Mouse (Mus musculus) kidney, embryonic 14.5 days (tissue): ENCODE measurements around the gene Serinc2. TPM values are rescaled to one million over a fixed set of nuclear protein-coding genes. Genes with fewer than 3 reads are reported as not detected.
A peak's percentile ranks its signal among the peaks of the same experiment; 100 is the strongest.

ENCODE experiments used
- ATAC-seq: fragments of 200-750 bp; cut with Nextera tagmentation; 2 replicates; pipeline ENCODE4 v1.8.0; 2017; ENCODE audit warnings: moderate number of reproducible peaks, mild to moderate bottlenecking, moderate TSS enrichment, moderate library complexity; ENCODE audit not compliant: low FRiP score, low TSS enrichment
- H3K27ac ChIP-seq: fragments of 300-500 bp; sonication (generic); 2 replicates; pipeline ENCODE4 v1.5.1; 2014; ENCODE audit warnings: low read depth, mild to moderate bottlenecking, low read length, moderate library complexity, mixed read lengths
- H3K27me3 ChIP-seq: fragments of 300-500 bp; sonication (generic); 2 replicates; pipeline ENCODE4 v1.6.1; 2014; ENCODE audit warnings: mild to moderate bottlenecking, low read length; ENCODE audit not compliant: control insufficient read depth, insufficient read depth
- H3K36me3 ChIP-seq: fragments of 300-500 bp; sonication (generic); 2 replicates; pipeline ENCODE4 v1.6.1; 2014; ENCODE audit warnings: low read length, mixed read lengths; ENCODE audit not compliant: control insufficient read depth, insufficient read depth
- H3K4me1 ChIP-seq: fragments of 300-500 bp; sonication (generic); 2 replicates; pipeline ENCODE4 v1.6.1; 2014; ENCODE audit warnings: low read length, mixed read lengths; ENCODE audit not compliant: control insufficient read depth, insufficient read depth
- H3K4me2 ChIP-seq: fragments of 300-500 bp; sonication (generic); replicated peaks from 2 replicates; pipeline ENCODE4 v1.6.1; 2014; ENCODE audit warnings: low read depth, mild to moderate bottlenecking, low read length
- H3K4me3 ChIP-seq: fragments of 300-500 bp; sonication (generic); 2 replicates; pipeline ENCODE4 v1.5.1; 2014; ENCODE audit warnings: mild to moderate bottlenecking, low read length
- H3K9ac ChIP-seq: fragments of 300-500 bp; sonication (generic); 2 replicates; pipeline ENCODE4 v1.6.1; 2014; ENCODE audit warnings: low read depth, mild to moderate bottlenecking, low read length, moderate library complexity
- H3K9me3 ChIP-seq: fragments of 300-500 bp; sonication (generic); 2 replicates; pipeline ENCODE4 v1.6.1; 2016; ENCODE audit warnings: low read length; ENCODE audit not compliant: control insufficient read depth
- WGBS: fragments of 180-500 bp; shearing (Covaris S2); extraction: QIAGEN DNeasy Blood & Tissue Kit; methylation state at CpG from one replicate; pipeline ENCODE4 v1.1.7; 2014; 5-methylcytosine and 5-hydroxymethylcytosine counted together
- polyA plus RNA-seq: library from polyadenylated mRNA; unstranded; fragments of >200 nt; fragmentation: Nextera tagmentation; extraction: Ambion mirVana; gene quantifications from 2 replicates; pipeline ENCODE4 v1.2.1, GENCODE M21; 2014

Serinc2 gene
- polyA plus RNA-seq, 1 experiment from 2014 or later: 44.9 TPM

- no peak for ATAC-seq
- no peak overlapping the region for H3K27ac ChIP-seq
- H3K27me3 ChIP-seq: peaks cover 20% of the 10 kb centered on the region
- 27% methylated on average over 3 of the region's 3 CpGs for WGBS
- peaks cover 19% of the 10 kb centered on the region for H3K4me1 ChIP-seq
- H3K9me3 ChIP-seq: no peaks in the 10 kb centered on the region
- H3K4me2 ChIP-seq: no peak overlapping the region
- H3K9ac ChIP-seq: no peak overlapping the region
- no peak overlapping the region for H3K4me3 ChIP-seq
- no peaks in the 10 kb centered on the region for H3K36me3 ChIP-seq
Measured at GRCm38 (mm10) chr4:130304746-130305145, 25.7 kb upstream of the Serinc2 start.

GRCm38 (mm10) chr4:130302285-130302870 is 23.4 kb upstream of the Serinc2 start:
- peaks cover 4% of the 10 kb centered on the region; the same call in 1 of the 2 replicates for H3K27me3 ChIP-seq
- 54% methylated on average over 12 of the region's 12 CpGs for WGBS

GRCm38 (mm10) chr4:130299629-130300018 is 20.6 kb upstream of the Serinc2 start:
- ATAC-seq: no peak

More at GRCm38 (mm10) chr4:130302285-130302870, 23.4 kb upstream of the Serinc2 start:
- Histone ChIP-seq H3K4me2 (no peak overlapping the region), H3K4me1 (0 out of 2 replicates have a peak, but pooled peaks cover 3% of the 10 kb centered on the region), H3K9ac (no peak overlapping the region), H3K4me3 (no peak overlapping the region), H3K9me3 (no peaks in the 10 kb centered on the region), H3K36me3 (no peaks in the 10 kb centered on the region), H3K27ac (no peak overlapping the region)
- ATAC-seq: no peak

GRCm38 (mm10) chr4:130298877-130299628 is 20.0 kb upstream of the Serinc2 start:
- Histone ChIP-seq H3K4me2 (no peak overlapping the region), H3K4me3 (no peak overlapping the region), H3K36me3 (no peaks in the 10 kb centered on the region), H3K9ac (no peak overlapping the region), H3K27me3 (no peaks in the 10 kb centered on the region; the same call in 1 of the 2 replicates), H3K4me1 (no peaks in the 10 kb centered on the region), H3K9me3 (no peaks in the 10 kb centered on the region), H3K27ac (no peak overlapping the region)
- WGBS: 77% methylated on average over 11 of the region's 11 CpGs
- no peak for ATAC-seq

More at GRCm38 (mm10) chr4:130299629-130300018, 20.6 kb upstream of the Serinc2 start:
- Histone ChIP-seq H3K27ac (no peak overlapping the region), H3K36me3 (no peaks in the 10 kb centered on the region), H3K4me3 (no peak overlapping the region), H3K4me1 (no peaks in the 10 kb centered on the region), H3K9ac (no peak overlapping the region), H3K27me3 (no peaks in the 10 kb centered on the region; the same call in 1 of the 2 replicates), H3K4me2 (no peak overlapping the region), H3K9me3 (no peaks in the 10 kb centered on the region)
- WGBS: 63% methylated on average over 8 of the region's 8 CpGs

GRCm38 (mm10) chr4:130297123-130297529 is 18.1 kb upstream of the Serinc2 start:
- H3K4me3 ChIP-seq: no peak overlapping the region
- H3K9ac ChIP-seq: no peak overlapping the region
- H3K27me3 ChIP-seq: no peaks in the 10 kb centered on the region; the same call in 1 of the 2 replicates
- no peak overlapping the region for H3K4me2 ChIP-seq
- 16% methylated on average over 13 of the region's 13 CpGs for WGBS
- peak; percentile 28 for ATAC-seq
- no peaks in the 10 kb centered on the region for H3K4me1 ChIP-seq
- H3K9me3 ChIP-seq: no peaks in the 10 kb centered on the region
- no peak overlapping the region for H3K27ac ChIP-seq
- H3K36me3 ChIP-seq: no peaks in the 10 kb centered on the region

GRCm38 (mm10) chr4:130296243-130296965 is 17.4 kb upstream of the Serinc2 start:
- WGBS: 86% methylated on average over 13 of the region's 13 CpGs
- no peak for ATAC-seq
- Histone ChIP-seq H3K4me3 (no peak overlapping the region), H3K27ac (no peak overlapping the region), H3K4me2 (no peak overlapping the region), H3K9ac (no peak overlapping the region), H3K4me1 (no peaks in the 10 kb centered on the region), H3K9me3 (no peaks in the 10 kb centered on the region), H3K36me3 (no peaks in the 10 kb centered on the region), H3K27me3 (no peaks in the 10 kb centered on the region; the same call in 1 of the 2 replicates)

- no peak overlapping the region for H3K27ac ChIP-seq
- H3K9ac ChIP-seq: no peak overlapping the region
- H3K4me1 ChIP-seq: no peaks in the 10 kb centered on the region
- no peaks in the 10 kb centered on the region for H3K9me3 ChIP-seq
- H3K4me3 ChIP-seq: no peak overlapping the region
- no peaks in the 10 kb centered on the region for H3K36me3 ChIP-seq
- WGBS: 46% methylated on average over 23 of the region's 23 CpGs
- no peak for ATAC-seq
- H3K27me3 ChIP-seq: no peaks in the 10 kb centered on the region; the same call in 1 of the 2 replicates
- no peak overlapping the region for H3K4me2 ChIP-seq
Measured at GRCm38 (mm10) chr4:130295047-130295745, 16.2 kb upstream of the Serinc2 start.

GRCm38 (mm10) chr4:130294513-130294912 is 15.5 kb upstream of the Serinc2 start:
- no peaks in the 10 kb centered on the region for H3K4me1 ChIP-seq
- H3K4me2 ChIP-seq: no peak overlapping the region
- no peak overlapping the region for H3K9ac ChIP-seq
- no peaks in the 10 kb centered on the region; the same call in 1 of the 2 replicates for H3K27me3 ChIP-seq
- ATAC-seq: no peak
- H3K27ac ChIP-seq: no peak overlapping the region
- H3K4me3 ChIP-seq: no peak overlapping the region
- H3K9me3 ChIP-seq: no peaks in the 10 kb centered on the region
- H3K36me3 ChIP-seq: no peaks in the 10 kb centered on the region
- WGBS: 83% methylated on average over 8 of the region's 8 CpGs
